Mouse (Mus musculus): ENCODE results near the gene Fam71b.
A peak's percentile ranks its signal among the peaks of the same experiment; 100 is the strongest.
"Not testable (repeated sequence)": the region's sequence is repeated elsewhere in the genome, so short reads cannot be mapped to it uniquely, and the experiment has no call there.

The Fam71b gene

GRCm38 (mm10) chr11:46428131-46428530 is 31.8 kb downstream of the Fam71b start:
- not testable (repeated sequence) for DNase-seq (ENCODE audit: low read depth in 2 of 2, low spot score in 2 of 2)

DNA sequence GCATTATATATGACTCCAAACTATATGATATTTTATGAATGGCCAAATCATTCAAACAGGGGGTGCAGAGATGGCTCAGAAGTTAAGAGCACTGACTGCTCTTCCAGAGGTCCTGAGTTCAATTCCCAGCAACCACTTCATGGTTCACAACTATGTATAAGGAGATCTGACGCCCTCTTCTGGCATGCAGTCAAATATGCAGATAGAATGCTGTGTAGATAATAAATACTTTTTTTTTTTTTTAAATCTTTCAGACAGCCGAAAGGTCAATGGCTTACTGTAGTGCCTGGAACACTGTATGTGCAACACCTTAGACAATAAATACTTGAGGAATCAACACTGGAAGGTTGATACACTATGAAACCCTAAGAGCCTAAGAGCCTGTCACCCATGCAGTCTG is 33.8 kb downstream of the Fam71b start:
- DNase-seq (ENCODE audit: low read depth in 2 of 2, low spot score in 2 of 2), result no peak

DNA sequence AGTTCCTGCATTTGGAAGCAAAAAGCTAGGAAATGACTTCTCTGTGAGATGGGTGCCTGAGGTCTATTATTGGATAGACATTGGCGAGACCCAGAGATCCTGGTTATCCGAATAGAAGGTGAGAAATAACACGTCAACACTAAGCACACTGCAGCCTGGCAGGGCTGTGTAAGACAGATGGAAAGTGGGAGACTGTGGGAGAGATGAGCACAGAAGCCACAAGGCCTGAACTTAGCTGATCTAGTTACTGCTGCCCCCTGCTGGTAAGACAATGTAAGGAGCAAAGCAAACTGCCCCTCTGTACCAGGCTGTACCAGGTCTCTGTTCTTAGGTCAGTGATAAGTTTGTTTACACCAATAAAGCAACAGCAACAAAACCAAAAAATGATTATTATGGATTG is 34.8 kb downstream of the Fam71b start:
- DNase-seq (ENCODE audit: low read depth in 2 of 2, low spot score in 2 of 2), result peak; percentile 79 to 86

- no peak for DNase-seq (ENCODE audit: low read depth in 2 of 2, low spot score in 2 of 2)
Observed at GRCm38 (mm10) chr11:46435363-46435762, 39.0 kb downstream of the Fam71b start.

DNA sequence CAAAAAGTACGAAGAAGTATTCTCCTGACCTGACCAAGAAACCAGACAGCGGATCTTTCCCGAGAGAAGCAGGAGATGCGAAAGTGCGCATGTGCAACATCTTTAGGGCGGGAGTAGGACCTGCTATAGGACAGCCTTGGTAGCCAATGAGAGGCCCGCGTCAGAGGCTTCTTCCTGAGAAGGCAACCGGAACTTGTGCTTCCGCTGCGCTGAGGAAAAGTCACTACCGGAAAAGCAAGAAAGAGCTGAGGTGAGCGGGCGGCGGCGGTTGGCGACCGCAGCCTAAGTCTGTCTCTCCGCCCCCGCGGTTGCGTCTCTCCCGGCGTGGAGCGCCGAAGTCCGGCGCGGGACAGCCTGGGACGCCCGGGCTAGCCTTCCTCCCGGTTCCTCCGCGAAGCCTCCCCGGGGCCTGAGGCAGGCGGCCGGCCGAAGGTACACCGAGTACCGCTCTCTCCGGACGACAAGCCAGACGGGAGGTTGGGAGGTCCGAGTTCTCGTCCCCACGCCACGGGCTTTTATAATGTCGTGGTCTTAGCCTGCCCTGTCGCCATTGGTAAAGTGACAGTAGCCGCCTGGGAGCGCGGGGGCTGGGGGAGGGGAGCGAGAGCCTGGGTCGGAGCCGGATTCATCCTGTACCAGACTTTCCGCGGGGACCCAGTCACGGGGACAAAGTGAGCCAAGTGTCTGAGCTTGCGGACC is 40.5 kb downstream of the Fam71b start, which contains the start of gene Med7:
Med7 (plus strand) TSS at position 166 of the 699 bp plus-strand sequence.
- DNase-seq (ENCODE audit: low read depth in 2 of 2, low spot score in 2 of 2), result peak; percentile 86 to 87

- DNase-seq (ENCODE audit: low read depth in 2 of 2, low spot score in 2 of 2), result peak; percentile 20 to 55
Observed at GRCm38 (mm10) chr11:46437459-46438000, 41.2 kb downstream of the Fam71b start.

DNA sequence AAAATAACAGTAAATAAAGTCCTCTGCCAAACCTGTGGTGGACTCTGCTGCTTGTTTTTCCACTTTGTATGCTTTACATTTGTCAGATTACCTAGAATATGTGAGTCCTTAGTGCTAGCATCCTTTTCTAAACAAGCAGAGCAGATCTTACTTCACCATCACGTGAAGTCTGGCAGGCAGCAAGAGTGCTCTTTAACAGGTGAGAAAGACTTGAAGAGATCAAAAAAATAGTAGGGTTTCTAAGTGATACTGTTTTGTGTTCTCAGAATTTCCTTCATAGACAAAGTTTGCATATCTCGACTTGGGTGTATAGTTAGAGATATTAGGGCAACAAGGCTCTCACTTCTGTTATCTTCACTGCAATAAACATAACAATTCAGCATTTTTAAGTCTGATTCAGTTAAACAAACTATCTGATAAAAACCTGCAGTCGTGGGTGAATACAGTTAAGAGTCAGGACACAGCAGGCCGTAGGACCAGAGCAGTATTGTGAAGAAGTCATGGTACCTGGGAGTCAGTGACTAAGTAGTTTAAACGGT is 42.7 kb downstream of the Fam71b start:
- DNase-seq (ENCODE audit: low read depth in 2 of 2, low spot score in 2 of 2), result no peak

DNA sequence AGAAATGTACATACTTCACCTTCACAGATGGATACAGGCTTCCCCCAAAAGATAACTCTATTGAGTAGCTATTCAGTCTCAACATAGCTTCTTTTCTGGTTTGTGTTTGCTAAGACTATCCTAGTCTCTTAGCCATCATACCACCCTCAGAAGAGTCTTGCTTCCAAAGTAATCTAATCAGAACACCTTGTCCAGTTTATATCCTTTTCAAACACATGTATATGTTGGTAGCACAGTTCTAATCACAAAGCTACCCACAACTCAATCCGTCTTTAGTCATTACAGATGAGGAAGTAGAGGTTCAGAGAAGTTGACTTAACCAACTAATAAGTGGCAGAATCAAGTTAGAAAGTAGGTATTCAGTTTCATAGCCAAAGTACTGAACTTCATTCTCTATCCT is 45.4 kb downstream of the Fam71b start:
- DNase-seq (ENCODE audit: low read depth in 2 of 2, low spot score in 2 of 2), result no peak

DNA sequence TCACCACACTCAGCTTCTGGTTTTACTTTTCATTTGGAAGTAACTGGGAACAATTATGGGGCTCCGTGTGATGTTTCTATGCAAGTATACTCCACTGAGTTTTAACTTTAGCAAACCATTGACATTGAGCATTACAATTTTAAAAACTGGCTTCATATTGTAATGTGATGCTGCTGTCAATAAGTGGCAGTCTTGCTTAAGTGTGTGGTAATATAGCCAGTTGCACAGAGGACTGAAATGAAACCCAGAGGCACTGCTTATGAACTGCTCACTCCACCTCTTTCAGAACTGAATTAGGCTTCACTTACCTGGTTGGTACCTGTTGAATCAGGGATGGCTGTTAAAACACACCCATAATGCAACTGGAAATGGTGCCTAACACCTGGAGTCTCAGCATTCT is 46.8 kb downstream of the Fam71b start:
- no peak for DNase-seq (ENCODE audit: low read depth in 2 of 2, low spot score in 2 of 2)

DNA sequence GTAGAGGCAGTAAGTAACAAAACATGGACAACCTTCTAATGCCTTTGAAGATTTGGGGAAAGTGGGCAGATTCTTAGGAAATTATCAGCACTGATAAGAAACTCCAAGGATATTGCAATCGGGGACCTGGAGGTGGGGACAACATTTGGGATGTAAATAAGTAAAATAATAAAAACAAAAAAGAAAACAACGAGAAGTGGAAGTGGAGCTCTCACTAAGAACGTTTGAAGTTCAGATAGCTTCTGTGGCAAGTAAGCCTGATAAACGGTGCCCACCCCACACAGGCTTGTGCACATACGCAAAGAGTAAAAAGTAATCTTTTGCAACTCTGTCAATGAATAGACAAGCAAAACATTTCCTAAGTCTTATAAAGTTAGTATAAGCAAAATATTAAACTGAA is 47.6 kb downstream of the Fam71b start:
- no peak for DNase-seq (ENCODE audit: low read depth in 2 of 2, low spot score in 2 of 2)

DNA sequence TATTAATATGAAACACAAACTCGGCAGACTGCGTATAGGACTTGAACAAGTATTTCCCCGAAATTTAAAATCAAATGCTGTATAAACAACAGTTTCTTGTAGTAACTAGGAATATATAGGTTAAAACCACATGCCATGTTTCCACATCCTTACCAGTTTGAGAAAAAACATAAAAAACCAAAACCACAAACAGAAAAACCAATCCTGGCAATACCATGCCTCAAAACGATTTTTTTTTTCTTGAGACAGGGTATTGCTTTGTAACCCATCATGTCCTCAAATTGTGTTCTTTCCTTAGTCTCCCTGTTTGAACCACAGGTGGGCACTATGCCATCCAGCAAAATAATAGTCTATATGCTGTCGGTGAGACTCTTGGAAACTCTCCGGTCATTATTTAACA is 49.8 kb downstream of the Fam71b start:
- no peak for DNase-seq (ENCODE audit: low read depth in 2 of 2, low spot score in 2 of 2)

- peak in 1 of 2 experiments; percentile 18 for DNase-seq (ENCODE audit: low read depth in 2 of 2, low spot score in 2 of 2)
Observed at GRCm38 (mm10) chr11:46447644-46448484, 51.5 kb downstream of the Fam71b start.

DNA sequence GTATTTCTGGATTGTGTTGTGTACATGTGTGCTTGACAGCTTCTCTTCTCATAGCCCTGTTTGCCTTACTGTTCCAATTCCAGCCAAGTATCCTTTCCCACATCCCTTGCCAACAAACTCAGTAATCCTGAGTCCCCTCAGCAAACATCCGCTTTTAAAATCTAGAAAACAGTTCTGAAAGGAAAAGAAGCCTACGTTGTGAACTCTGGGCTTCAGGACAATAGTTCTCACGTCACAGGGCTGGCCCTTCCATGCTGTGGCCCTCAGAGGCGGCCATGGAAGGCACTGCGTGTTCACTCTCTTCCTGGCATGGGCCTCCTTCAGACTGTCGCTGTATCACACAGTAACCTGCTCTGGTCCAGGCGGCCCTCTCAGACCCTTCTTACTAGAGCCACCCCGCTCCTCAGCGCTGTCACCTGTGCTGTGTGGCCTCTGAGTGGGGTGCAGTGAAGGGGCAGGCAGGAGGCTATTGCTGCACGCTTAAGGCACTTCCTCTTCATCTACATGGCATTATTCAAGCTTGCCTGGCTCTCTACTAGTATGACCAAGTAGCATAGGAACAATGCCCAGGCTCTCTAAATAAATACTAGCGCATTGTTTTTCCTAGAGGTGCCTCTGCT is 53.2 kb downstream of the Fam71b start:
- DNase-seq (ENCODE audit: low read depth in 2 of 2, low spot score in 2 of 2), result no peak

DNA sequence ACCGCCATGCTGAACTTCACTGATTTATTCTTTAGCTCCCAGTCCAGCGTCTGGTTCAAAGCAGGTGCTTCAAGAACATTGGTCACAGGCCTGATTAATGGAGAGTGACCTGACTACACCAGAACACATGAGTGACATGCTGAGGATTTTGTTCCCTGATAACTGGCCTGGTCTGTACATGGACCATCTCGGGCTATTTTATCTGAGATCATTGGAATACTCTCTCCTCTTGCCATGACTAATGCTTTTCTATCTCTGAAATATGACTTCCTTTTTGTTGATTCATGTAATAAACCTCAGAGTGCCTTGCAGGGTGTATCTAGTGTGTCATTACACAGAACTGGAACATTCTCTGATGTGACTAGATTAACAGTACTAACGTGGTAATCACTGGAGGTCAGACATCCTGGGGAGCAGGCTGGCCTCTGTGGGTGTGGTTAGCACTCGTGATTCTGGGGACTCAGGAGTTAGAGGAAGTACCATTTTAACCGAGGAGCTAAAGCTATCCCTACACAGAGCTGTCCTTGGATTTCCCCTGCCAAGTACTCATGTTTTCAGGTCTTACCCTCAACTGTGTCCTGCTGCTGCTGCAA is 58.2 kb downstream of the Fam71b start, which contains the start of gene Havcr2:
Havcr2 (plus strand) TSS at position 483 of the 593 bp plus-strand sequence.
- no peak for DNase-seq (ENCODE audit: low read depth in 2 of 2, low spot score in 2 of 2)

All from CD8-positive naive resting alpha-beta T cell, adult 2 months (primary cell).